Mouse (Mus musculus): ENCODE measurements around the gene Dpm3. TPM values are rescaled to one million over a fixed set of nuclear protein-coding genes. Genes with fewer than 3 reads are reported as not detected.
"Not testable (repeated sequence)": the region's sequence is repeated elsewhere in the genome, so short reads cannot be mapped to it uniquely, and the experiment has no call there.

Gene Dpm3
- 131 and 161 TPM in 2 replicates for polyA plus RNA-seq (2015; fragmentation: Nextera tagmentation; extraction: Ambion mirVana)

DNA sequence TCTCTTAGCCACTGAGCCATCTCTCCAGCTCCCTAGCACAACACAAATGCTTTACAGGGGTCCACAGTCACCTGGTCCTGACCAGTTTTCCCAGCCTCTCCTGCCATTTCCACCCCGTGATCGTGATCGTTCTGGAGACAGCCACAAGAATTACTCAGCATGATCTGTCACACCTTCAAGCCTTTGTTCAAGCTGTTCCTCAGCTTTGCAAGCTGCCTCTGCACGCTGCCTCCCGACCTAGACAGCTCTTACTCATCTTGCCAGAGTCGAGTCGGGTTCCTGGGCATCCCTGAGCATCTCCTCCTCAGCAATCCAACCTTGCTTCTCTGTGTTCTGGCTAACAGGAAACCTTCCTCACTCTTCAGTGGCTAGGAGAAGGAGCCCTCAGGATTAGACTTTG, at the start of gene Dpm3:
Gene Dpm3 (plus strand): TSS at position 283 of the 400 bp plus-strand sequence.
- Histone ChIP-seq H3K36me3 (no peaks in the 10 kb centered on the region), H3K4me1 (no peaks in the 10 kb centered on the region), H3K9me3 (no peaks in the 10 kb centered on the region), H3K9ac (no peak within 1 kb of the TSS), H3K4me3 (no peak within 1 kb of the TSS), H3K27ac (no peak within 1 kb of the TSS), H3K4me2 (no peak within 1 kb of the TSS), H3K27me3 (no peaks in the 10 kb centered on the region)
- 40% methylated on average over 7 of the region's 7 CpGs for WGBS
- ATAC-seq (ENCODE audit: insufficient number of reproducible peaks, low FRiP score, low TSS enrichment, low read depth) = no peak

DNA sequence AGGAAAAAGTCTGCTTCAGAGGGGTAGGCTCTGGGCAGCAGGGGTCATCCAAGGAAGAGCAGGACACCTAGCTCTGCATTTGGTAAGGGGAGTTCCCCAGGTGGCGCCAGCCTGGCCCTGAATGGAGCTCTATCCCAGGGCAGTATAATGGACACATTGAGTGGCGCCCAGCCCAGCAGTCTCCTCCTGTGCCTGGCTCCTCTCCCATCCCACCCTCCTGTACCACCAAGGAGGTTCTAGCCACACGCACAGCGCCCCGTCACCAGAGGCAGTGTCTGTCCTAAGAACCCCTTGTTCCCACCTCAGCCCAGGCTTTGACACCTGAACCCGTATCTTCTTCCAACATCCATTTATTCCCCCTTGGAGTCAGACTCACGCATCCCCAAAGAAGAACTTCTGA, 49.4 kb upstream of the Dpm3 start:
- no peak overlapping the region for H3K4me2 ChIP-seq
- H3K4me1 ChIP-seq = peaks cover 36% of the 10 kb centered on the region
- H3K9me3 ChIP-seq = no peaks in the 10 kb centered on the region
- 0 out of 2 replicates have a peak overlapping the region, but pooled peaks have one; percentile 4 for H3K9ac ChIP-seq
- peaks cover 64% of the 10 kb centered on the region for H3K36me3 ChIP-seq
- no peaks in the 10 kb centered on the region for H3K27me3 ChIP-seq
- H3K27ac ChIP-seq = peak overlapping the region; percentile 85
- H3K4me3 ChIP-seq = no peak overlapping the region
- WGBS = 92% methylated on average over 7 of the region's 7 CpGs
- ATAC-seq (ENCODE audit: insufficient number of reproducible peaks, low FRiP score, low TSS enrichment, low read depth) = no peak

- no peak overlapping the region for H3K9ac ChIP-seq
- no peak overlapping the region for H3K4me3 ChIP-seq
- peak overlapping the region; percentile 85 for H3K27ac ChIP-seq
- 85% methylated on average over 13 of the region's 13 CpGs for WGBS
- no peak for ATAC-seq (ENCODE audit: insufficient number of reproducible peaks, low FRiP score, low TSS enrichment, low read depth)
- no peaks in the 10 kb centered on the region for H3K27me3 ChIP-seq
- H3K4me2 ChIP-seq = no peak overlapping the region
- peaks cover 62% of the 10 kb centered on the region for H3K36me3 ChIP-seq
- H3K9me3 ChIP-seq = no peaks in the 10 kb centered on the region
- peaks cover 40% of the 10 kb centered on the region for H3K4me1 ChIP-seq
Observed at GRCm38 (mm10) chr3:89210162-89210561, 49.0 kb upstream of the Dpm3 start.

- Histone ChIP-seq H3K9ac (no peak overlapping the region), H3K27ac (peak overlapping the region; percentile 85), H3K9me3 (no peaks in the 10 kb centered on the region), H3K27me3 (no peaks in the 10 kb centered on the region), H3K36me3 (peaks cover 56% of the 10 kb centered on the region), H3K4me2 (no peak overlapping the region), H3K4me1 (peaks cover 46% of the 10 kb centered on the region), H3K4me3 (no peak overlapping the region)
- no peak for ATAC-seq (ENCODE audit: insufficient number of reproducible peaks, low FRiP score, low TSS enrichment, low read depth)
- WGBS = 78% methylated on average over 7 of the region's 7 CpGs
Observed at GRCm38 (mm10) chr3:89210731-89211130, 48.4 kb upstream of the Dpm3 start.

DNA sequence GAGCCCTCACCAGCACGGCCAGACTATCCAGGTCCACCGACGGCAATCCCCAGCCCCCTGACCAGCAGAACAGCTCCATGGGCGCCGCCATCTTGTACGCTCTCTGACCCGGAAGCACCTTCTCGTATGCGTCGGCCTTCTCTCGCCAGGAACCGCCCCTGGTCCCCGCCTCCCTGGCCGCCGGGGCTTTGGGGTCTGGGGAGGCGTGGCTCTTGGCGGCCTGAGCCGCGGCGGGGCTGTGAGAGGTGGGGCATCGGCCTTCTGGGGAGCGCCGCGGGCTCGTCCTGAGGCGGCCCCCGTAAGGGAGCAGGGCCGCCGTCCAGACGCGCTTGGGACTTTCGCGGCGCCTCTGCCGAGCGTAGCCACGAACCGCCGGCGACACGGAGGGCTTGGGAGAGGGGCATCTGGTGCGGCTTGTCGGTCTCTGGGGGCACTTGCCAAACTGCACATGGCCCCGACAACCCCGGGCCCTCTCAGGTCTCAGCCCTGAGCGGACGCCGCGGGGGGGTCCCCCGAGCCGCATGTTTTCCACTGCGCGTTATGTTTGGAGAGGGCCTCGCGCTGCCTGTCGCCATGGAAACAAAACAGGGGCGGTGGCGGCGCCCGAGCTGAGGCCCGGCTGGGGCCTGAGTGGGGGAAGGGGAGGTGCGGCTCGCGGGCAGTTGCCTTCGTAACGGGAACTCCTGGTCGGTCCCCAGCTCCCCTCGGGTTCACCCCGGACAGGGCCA, 45.2 kb upstream of the Dpm3 start:
- no peaks in the 10 kb centered on the region for H3K27me3 ChIP-seq
- peak overlapping the region; percentile 96 for H3K27ac ChIP-seq

DNA sequence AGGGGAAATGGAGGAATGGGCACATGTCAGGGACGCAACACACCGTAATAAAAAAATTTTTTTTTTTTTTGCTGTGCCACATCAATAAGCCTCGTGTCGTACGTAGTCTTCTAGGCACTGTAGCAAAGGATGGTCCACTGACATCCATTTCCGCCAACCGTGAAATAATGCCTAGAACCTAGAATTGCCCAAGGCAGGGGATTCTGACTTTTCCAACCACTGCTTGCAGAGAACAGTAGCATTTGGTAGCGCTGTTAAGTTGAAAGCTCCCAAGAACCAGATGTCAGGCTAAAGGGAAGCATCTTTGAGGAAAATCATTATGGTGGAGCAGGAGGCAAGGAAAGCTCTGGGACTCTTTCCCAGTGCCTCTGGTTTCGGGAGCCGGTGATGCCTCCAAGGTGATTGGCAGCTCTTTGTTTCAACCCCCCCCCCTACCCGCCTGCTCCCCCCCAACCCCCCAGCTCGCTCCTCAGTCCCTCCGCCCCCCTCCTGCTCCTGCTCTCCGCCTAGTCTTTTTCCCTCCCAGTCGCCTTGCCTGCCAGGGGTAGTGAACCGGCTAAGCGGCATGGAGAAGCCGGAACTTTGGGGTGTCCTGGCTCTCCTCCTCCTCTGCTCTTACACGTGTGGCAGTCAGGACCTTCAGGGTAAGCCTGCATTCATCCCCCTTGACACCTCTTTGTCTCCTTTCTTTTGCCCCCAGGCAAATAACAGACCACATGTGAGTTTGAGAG, 44.3 kb upstream of the Dpm3 start, which contains the start of gene Thbs3:
Gene Thbs3 (plus strand): TSS at position 500 of the 731 bp plus-strand sequence.
- peak within 1 kb of the TSS; percentile 61 for H3K9ac ChIP-seq
- no peaks in the 10 kb centered on the region for H3K27me3 ChIP-seq
- peaks cover 45% of the 10 kb centered on the region for H3K4me1 ChIP-seq
- no peaks in the 10 kb centered on the region for H3K9me3 ChIP-seq
- H3K4me3 ChIP-seq = peak within 1 kb of the TSS; percentile 73
- H3K27ac ChIP-seq = peak within 1 kb of the TSS; percentile 96
- under 1% methylated on average over 17 of the region's 19 CpGs for WGBS
- H3K36me3 ChIP-seq = peaks cover 22% of the 10 kb centered on the region
- peak within 1 kb of the TSS; percentile 68 for H3K4me2 ChIP-seq
- no peak for ATAC-seq (ENCODE audit: insufficient number of reproducible peaks, low FRiP score, low TSS enrichment, low read depth)

More for the DNA sequence above, 45.2 kb upstream of the Dpm3 start:
- Histone ChIP-seq H3K36me3 (peaks cover 24% of the 10 kb centered on the region), H3K4me2 (peak overlapping the region; percentile 68), H3K9ac (peak overlapping the region; percentile 61), H3K9me3 (no peaks in the 10 kb centered on the region), H3K4me3 (peak overlapping the region; percentile 73), H3K4me1 (peaks cover 50% of the 10 kb centered on the region)
- ATAC-seq (ENCODE audit: insufficient number of reproducible peaks, low FRiP score, low TSS enrichment, low read depth) = peak; percentile 91
- under 1% methylated on average over 68 of the region's 69 CpGs for WGBS

DNA sequence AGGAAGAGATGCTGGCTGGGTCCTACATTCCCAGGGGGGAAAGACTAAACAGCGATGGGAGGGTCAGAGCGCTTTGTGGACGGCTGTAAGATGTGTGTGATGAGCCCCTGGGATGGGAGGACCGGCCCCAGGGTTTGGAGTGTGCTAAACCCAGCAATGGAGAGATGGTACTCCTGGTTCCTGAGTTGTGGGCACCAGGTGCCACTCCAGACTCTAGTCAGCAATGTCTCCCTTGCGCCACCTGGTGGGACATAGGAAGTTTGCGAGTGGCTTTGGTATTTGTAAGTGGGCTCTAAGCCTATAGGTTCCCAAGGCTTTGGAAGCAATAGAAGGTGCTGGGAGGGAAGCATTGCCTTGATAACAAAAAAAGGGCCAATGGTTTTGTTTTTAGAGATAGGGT, 43.3 kb upstream of the Dpm3 start:
- Histone ChIP-seq H3K4me1 (peaks cover 35% of the 10 kb centered on the region), H3K9me3 (no peaks in the 10 kb centered on the region), H3K36me3 (peaks cover 20% of the 10 kb centered on the region), H3K4me3 (peak overlapping the region; percentile 73), H3K4me2 (peak overlapping the region; percentile 68), H3K9ac (peak overlapping the region; percentile 40), H3K27me3 (no peaks in the 10 kb centered on the region), H3K27ac (peak overlapping the region; percentile 96; the same call in 1 of the 2 replicates)
- WGBS = 2% methylated on average over 6 of the region's 6 CpGs
- ATAC-seq (ENCODE audit: insufficient number of reproducible peaks, low FRiP score, low TSS enrichment, low read depth) = no peak

- peaks cover 32% of the 10 kb centered on the region for H3K4me1 ChIP-seq
- ATAC-seq (ENCODE audit: insufficient number of reproducible peaks, low FRiP score, low TSS enrichment, low read depth); H3K9ac ChIP-seq; H3K9me3 ChIP-seq; H3K27ac ChIP-seq; H3K27me3 ChIP-seq: not testable (repeated sequence)
- peak overlapping the region; percentile 68 for H3K4me2 ChIP-seq
- 70% methylated on average over 7 of the region's 7 CpGs for WGBS
- H3K4me3 ChIP-seq = peak overlapping the region; percentile 73; the same call in 1 of the 2 replicates
- peaks cover 20% of the 10 kb centered on the region for H3K36me3 ChIP-seq
Observed at GRCm38 (mm10) chr3:89216407-89216806, 42.8 kb upstream of the Dpm3 start.

DNA sequence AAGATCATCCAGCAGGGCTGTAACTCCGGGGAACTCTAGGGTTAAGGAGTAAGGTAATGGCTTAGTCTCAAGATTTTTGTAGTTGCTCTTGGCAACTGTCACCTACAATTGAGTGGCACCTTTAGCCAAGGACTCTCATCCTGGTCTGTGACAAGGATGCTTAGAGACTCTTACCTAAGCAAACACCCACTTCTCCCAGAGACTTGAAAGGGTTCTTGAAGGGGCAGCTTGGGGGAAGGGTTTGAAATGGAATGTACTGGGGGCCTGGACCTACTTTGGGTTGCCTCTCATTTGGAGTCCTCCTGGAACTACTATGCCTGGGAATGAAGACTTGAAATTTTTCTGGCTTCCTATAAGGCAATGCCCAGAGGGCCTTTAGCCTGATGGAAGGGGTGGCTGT, 40.9 kb upstream of the Dpm3 start:
- Histone ChIP-seq H3K27ac (no peak overlapping the region), H3K27me3 (no peaks in the 10 kb centered on the region), H3K9me3 (no peaks in the 10 kb centered on the region), H3K4me1 (peaks cover 22% of the 10 kb centered on the region), H3K9ac (no peak overlapping the region), H3K36me3 (peaks cover 32% of the 10 kb centered on the region), H3K4me3 (no peak overlapping the region), H3K4me2 (no peak overlapping the region)
- WGBS = 82% methylated on average over 1 of the region's 1 CpGs
- ATAC-seq (ENCODE audit: insufficient number of reproducible peaks, low FRiP score, low TSS enrichment, low read depth) = no peak

DNA sequence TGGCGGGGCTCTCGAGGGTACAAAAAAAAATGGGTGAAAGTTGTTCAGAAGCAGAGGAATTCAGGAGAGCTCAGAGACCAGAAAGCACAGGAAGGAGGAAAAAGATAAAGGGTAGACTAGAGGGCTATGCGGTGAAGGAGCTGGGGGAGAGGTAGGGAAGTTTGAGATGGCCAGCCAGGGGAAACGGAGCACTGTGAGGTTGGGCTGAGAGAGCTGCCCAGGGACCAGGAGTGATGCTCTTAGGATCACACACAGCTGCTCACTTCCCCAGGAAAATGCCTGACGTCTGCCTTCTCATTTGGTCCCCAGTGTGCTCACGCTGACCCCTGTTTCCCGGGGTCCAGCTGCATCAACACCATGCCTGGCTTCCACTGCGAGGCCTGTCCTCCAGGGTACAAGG, 39.6 kb upstream of the Dpm3 start:
- Histone ChIP-seq H3K9ac (peak overlapping the region; percentile 10; the same call in 1 of the 2 replicates), H3K27me3 (no peaks in the 10 kb centered on the region), H3K27ac (no peak overlapping the region), H3K4me1 (peaks cover 19% of the 10 kb centered on the region), H3K9me3 (no peaks in the 10 kb centered on the region), H3K36me3 (peaks cover 41% of the 10 kb centered on the region), H3K4me2 (no peak overlapping the region), H3K4me3 (no peak overlapping the region)
- 41% methylated on average over 8 of the region's 8 CpGs for WGBS
- no peak for ATAC-seq (ENCODE audit: insufficient number of reproducible peaks, low FRiP score, low TSS enrichment, low read depth)

- H3K9ac ChIP-seq = no peak overlapping the region
- H3K4me3 ChIP-seq = no peak overlapping the region
- 51% methylated on average over 5 of the region's 5 CpGs for WGBS
- H3K27me3 ChIP-seq = no peaks in the 10 kb centered on the region
- H3K27ac ChIP-seq = no peak overlapping the region
- ATAC-seq (ENCODE audit: insufficient number of reproducible peaks, low FRiP score, low TSS enrichment, low read depth) = no peak
- peaks cover 52% of the 10 kb centered on the region for H3K36me3 ChIP-seq
- peaks cover 11% of the 10 kb centered on the region for H3K4me1 ChIP-seq
- H3K9me3 ChIP-seq = no peaks in the 10 kb centered on the region
- no peak overlapping the region for H3K4me2 ChIP-seq
Observed at GRCm38 (mm10) chr3:89221167-89221566, 38.0 kb upstream of the Dpm3 start.

GRCm38 (mm10) chr3:89224796-89225195, 34.4 kb upstream of the Dpm3 start:
- peaks cover 46% of the 10 kb centered on the region for H3K36me3 ChIP-seq
- no peaks in the 10 kb centered on the region for H3K27me3 ChIP-seq
- H3K9me3 ChIP-seq = no peaks in the 10 kb centered on the region
- no peak overlapping the region for H3K4me3 ChIP-seq
- 82% methylated on average over 11 of the region's 11 CpGs for WGBS
- H3K9ac ChIP-seq = no peak overlapping the region
- no peak overlapping the region for H3K4me2 ChIP-seq
- ATAC-seq (ENCODE audit: insufficient number of reproducible peaks, low FRiP score, low TSS enrichment, low read depth) = no peak
- peaks cover 33% of the 10 kb centered on the region for H3K4me1 ChIP-seq
- H3K27ac ChIP-seq = no peak overlapping the region

All from limb, embryonic 15.5 days (tissue).